Mouse (Mus musculus): Measurements from ENCODE around the gene Crtc1.

Gene Crtc1

DNA sequence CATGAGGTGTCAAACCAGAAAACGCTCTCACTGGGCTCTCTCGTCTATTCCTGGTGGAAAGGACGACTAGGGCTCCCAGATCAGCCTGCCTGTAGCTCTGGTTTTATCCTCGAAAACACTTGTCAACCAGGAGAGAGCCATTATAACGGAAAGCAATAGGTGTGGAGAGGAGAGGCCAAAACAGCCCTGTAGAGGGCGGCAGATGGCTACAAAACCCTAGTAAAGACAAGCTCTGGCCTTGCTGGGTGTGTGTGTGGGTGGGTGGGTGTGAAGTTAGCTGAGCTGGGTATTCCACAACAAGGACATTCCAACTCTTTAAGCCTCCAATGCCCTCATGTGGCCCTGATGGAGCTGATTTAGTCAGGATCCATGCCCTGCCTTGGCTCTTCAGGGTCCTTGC, 95.7 kb downstream of the Crtc1 start:
- DNase-seq: no peak

- no peak for DNase-seq
These were observed 96.3 kb downstream of the Crtc1 start for GRCm38 (mm10) chr8:70343076-70343475.

DNA sequence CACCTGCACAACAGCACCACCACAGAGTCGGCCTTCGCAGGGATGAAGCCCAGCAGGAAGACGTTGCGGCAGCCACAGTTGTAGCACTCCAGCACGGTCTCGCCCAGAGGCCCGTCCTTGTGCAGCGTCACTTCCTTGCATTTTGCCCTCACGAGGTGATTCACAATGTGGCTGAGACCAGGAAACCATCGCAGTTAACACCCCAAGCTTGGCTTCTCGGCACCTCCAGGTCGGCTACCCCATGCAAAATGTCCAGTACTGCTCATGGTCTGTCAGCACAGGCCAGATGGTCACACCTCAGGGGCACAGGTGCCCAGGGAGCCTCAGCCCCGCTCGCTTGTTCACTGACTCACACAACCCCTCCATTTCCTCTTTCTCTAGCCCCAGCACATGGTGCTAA, 97.4 kb downstream of the Crtc1 start:
- DNase-seq: no peak

GRCm38 (mm10) chr8:70340659-70341058, 98.7 kb downstream of the Crtc1 start:
- no peak for DNase-seq

- no peak for DNase-seq
These were observed 100.4 kb downstream of the Crtc1 start for GRCm38 (mm10) chr8:70338931-70339330.

DNA sequence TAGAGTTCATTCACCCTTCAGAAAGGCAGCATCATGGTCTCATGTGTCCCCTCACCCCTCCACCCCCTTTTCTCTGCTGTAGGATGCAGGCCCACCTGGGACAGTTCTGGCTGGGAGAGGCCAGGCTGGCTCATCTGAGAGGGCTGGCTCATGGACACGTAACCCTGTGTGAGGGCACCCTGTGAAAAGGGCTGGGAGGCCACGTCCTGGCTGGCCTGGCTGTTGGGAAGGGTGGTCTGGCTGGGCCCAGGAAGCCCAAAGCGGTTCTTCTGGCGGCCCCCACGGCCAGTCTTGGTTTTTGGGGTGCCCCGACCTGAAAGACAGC, 106.5 kb downstream of the Crtc1 start:
- no peak for DNase-seq
